Mouse (Mus musculus) testis, adult 2 months (tissue): ENCODE results near the gene Dync1i1.

Source experiments
- CTCF ChIP-seq: fragments of 200-500 bp; IDR thresholded peaks from 2 replicates; pipeline ENCODE4 v1.5.1; 2012; ENCODE audit warnings: low read depth, mild to moderate bottlenecking, inconsistent platforms, low read length, moderate library complexity; ENCODE audit not compliant: control insufficient read depth, insufficient read depth, insufficient replicate concordance
- POLR2A ChIP-seq: fragments of 200-500 bp; IDR thresholded peaks from 2 replicates; pipeline ENCODE4 v1.6.1; 2012; ENCODE audit warnings: low read depth, mild to moderate bottlenecking, inconsistent platforms, low read length, moderate library complexity; ENCODE audit not compliant: control insufficient read depth

- TF ChIP-seq POLR2A (no peak), CTCF (no peak)
Observed at GRCm38 (mm10) chr6:6070015-6070414, 344.6 kb downstream of the Dync1i1 start.
